Mouse (Mus musculus): ENCODE measurements around the gene Txnrd2. TPM values are rescaled to one million over a fixed set of nuclear protein-coding genes. Genes with fewer than 3 reads are reported as not detected.

The Txnrd2 gene
- polyA plus RNA-seq, 1 experiment: 21.3 TPM

DNA sequence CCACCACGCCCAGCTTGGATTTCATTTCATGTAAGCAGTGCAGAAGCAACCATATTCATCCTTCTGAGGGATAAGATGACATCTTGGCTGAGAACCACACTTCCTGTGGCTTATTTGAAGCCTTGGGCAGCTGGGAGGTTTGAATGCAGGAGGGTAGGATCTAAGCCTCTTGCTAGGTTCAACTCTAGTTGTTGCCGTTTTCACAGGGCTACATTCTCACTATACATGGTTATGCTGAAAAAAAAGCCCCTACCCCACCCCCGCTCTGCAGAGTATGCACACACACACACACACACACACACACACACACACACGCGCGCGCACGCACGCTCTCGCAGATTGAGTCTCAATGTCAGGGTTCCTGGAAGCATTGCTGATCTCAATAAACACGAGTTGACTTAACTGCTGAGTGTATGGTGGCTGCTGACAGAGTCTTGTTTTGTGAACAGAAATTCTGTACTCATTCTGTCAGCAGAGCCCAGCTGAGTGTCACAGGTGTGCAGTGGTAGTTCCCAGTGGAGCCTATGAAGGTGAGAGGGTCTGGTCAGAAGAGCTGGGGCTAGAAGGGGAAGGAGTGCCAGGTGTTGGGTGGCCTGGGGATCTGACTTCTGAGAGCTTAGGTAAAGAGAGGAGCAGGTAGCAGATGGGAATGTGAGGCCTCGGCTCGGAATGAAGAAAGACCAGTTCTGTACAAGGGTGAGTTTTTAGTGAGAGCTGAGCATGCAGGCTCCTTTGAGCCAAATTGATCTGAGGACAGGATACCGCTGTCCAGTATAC is 77.6 kb downstream of the Txnrd2 start:
- Histone ChIP-seq H3K4me3 (no peak overlapping the region), H3K36me3 (ENCODE audit: control insufficient read depth, insufficient read depth) (no peaks in the 10 kb centered on the region), H3K27me3 (ENCODE audit: control insufficient read depth, insufficient read depth, insufficient read length) (no peaks in the 10 kb centered on the region), H3K4me2 (ENCODE audit: low read depth) (no peak overlapping the region), H3ac (ENCODE audit: control insufficient read depth, insufficient read length) (no peak overlapping the region), H3K79me2 (ENCODE audit: control insufficient read depth, insufficient read depth) (peaks cover 4% of the 10 kb centered on the region)
- TF ChIP-seq REST (IDR thresholded peaks at IDR 0.05; ENCODE audit: insufficient read depth, insufficient read length) (no peak), CEBPB (IDR thresholded peaks at IDR 0.05; ENCODE audit: insufficient read depth, poor library complexity, severe bottlenecking) (no peak), MYOG (IDR thresholded peaks at IDR 0.05; ENCODE audit: control insufficient read depth in 1 of 3, insufficient read depth in 1 of 3, insufficient read length in 2 of 3, low read depth in 2 of 3) (no peak), MAX (IDR thresholded peaks at IDR 0.05; ENCODE audit: low read depth) (no peak), POLR2AphosphoS2 (IDR thresholded peaks at IDR 0.05; ENCODE audit: insufficient read length, low read depth) (no peak), TCF3 (IDR thresholded peaks at IDR 0.05; ENCODE audit: insufficient read length, low read depth) (no peak), MYOD1 (IDR thresholded peaks at IDR 0.05; ENCODE audit: control insufficient read depth in 1 of 3, insufficient read length in 2 of 3, low read depth in 2 of 3) (no peak), USF1 (IDR thresholded peaks at IDR 0.05; ENCODE audit: low read depth) (no peak), POLR2A (IDR thresholded peaks at IDR 0.05; ENCODE audit: insufficient read length, low read depth) (no peak), SRF (IDR thresholded peaks at IDR 0.05; ENCODE audit: control insufficient read depth, insufficient read length, low read depth) (no peak), E2F4 (IDR thresholded peaks at IDR 0.05; ENCODE audit: insufficient read depth) (no peak), TCF12 (IDR thresholded peaks at IDR 0.05; ENCODE audit: insufficient read depth, poor library complexity, severe bottlenecking) (no peak)

DNA sequence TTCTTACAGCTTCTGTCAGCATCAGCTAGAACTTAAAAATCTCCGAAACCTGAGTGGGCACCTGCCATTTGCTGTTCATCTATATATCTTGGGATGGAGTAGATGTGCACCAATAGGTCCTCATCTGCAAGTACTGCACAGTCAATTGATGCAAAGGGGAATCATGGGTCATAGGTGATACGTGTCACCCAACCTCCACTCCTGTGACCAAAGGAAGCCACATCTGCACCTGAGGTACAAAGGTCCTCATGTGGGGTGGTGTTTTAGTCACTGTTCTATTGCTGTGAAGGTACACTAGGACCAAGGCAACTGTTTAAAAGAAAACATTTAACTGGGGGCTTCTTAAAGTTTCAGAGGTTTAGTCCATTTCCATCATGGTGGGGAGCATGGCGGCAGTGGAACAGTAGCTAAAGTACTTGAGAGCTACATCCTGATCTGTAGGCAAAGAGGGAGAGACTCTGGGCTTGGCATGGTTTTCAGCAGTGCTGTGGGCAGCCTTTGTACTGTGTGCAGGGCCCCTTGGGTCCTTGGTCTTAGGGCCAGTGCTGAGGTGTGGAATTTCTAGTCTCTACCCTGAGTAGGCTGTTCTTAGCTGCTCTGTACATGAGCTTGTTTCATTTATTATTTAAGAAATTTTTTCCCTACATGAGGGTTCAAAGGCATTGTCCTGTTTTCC is 80.5 kb downstream of the Txnrd2 start:
- no peak overlapping the region for H3K4me2 ChIP-seq (ENCODE audit: low read depth)
- H3ac ChIP-seq (ENCODE audit: control insufficient read depth, insufficient read length): no peak overlapping the region
- H3K4me3 ChIP-seq: no peak overlapping the region
- H3K27me3 ChIP-seq (ENCODE audit: control insufficient read depth, insufficient read depth, insufficient read length): no peaks in the 10 kb centered on the region
- H3K36me3 ChIP-seq (ENCODE audit: control insufficient read depth, insufficient read depth): no peaks in the 10 kb centered on the region
- no peak for TF ChIP-seq TCF3 (IDR thresholded peaks at IDR 0.05; ENCODE audit: insufficient read length, low read depth)
- no peak for TF ChIP-seq POLR2A (IDR thresholded peaks at IDR 0.05; ENCODE audit: insufficient read length, low read depth)
- no peak for TF ChIP-seq MAX (IDR thresholded peaks at IDR 0.05; ENCODE audit: low read depth)
- TF ChIP-seq MYOG (IDR thresholded peaks at IDR 0.05; ENCODE audit: control insufficient read depth in 1 of 3, insufficient read depth in 1 of 3, insufficient read length in 2 of 3, low read depth in 2 of 3): no peak
- TF ChIP-seq TCF12 (IDR thresholded peaks at IDR 0.05; ENCODE audit: insufficient read depth, poor library complexity, severe bottlenecking): no peak
- no peak for TF ChIP-seq USF1 (IDR thresholded peaks at IDR 0.05; ENCODE audit: low read depth)
- TF ChIP-seq REST (IDR thresholded peaks at IDR 0.05; ENCODE audit: insufficient read depth, insufficient read length): no peak
- no peak for TF ChIP-seq POLR2AphosphoS2 (IDR thresholded peaks at IDR 0.05; ENCODE audit: insufficient read length, low read depth)
- no peak for TF ChIP-seq CEBPB (IDR thresholded peaks at IDR 0.05; ENCODE audit: insufficient read depth, poor library complexity, severe bottlenecking)
- TF ChIP-seq E2F4 (IDR thresholded peaks at IDR 0.05; ENCODE audit: insufficient read depth): no peak
- no peak for TF ChIP-seq MYOD1 (IDR thresholded peaks at IDR 0.05; ENCODE audit: control insufficient read depth in 1 of 3, insufficient read length in 2 of 3, low read depth in 2 of 3)
- no peak for TF ChIP-seq SRF (IDR thresholded peaks at IDR 0.05; ENCODE audit: control insufficient read depth, insufficient read length, low read depth)
- H3K79me2 ChIP-seq (ENCODE audit: control insufficient read depth, insufficient read depth): no peaks in the 10 kb centered on the region

DNA sequence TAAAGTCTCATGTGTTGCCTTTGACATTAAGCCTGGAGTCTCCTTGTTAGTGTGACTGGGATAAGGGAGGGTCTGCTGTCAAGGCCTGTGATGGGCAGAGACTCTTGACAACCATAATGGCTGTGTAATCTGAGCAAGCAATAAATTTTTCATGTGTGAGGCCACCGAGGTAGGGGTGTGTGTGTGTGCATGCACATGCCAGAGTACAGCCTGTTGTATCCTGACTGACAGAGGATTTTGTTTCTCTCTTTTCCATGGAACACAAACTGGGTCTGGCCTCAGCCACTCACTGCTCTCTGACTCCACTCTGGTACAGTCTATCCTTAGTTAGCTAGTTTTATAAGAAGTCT is 81.0 kb downstream of the Txnrd2 start:
- no peaks in the 10 kb centered on the region for H3K27me3 ChIP-seq (ENCODE audit: control insufficient read depth, insufficient read depth, insufficient read length)
- H3K4me2 ChIP-seq (ENCODE audit: low read depth): no peak overlapping the region
- H3K36me3 ChIP-seq (ENCODE audit: control insufficient read depth, insufficient read depth): no peaks in the 10 kb centered on the region
- H3K79me2 ChIP-seq (ENCODE audit: control insufficient read depth, insufficient read depth): no peaks in the 10 kb centered on the region
- H3ac ChIP-seq (ENCODE audit: control insufficient read depth, insufficient read length): no peak overlapping the region
- TF ChIP-seq MAX (IDR thresholded peaks at IDR 0.05; ENCODE audit: low read depth) (no peak), POLR2A (IDR thresholded peaks at IDR 0.05; ENCODE audit: insufficient read length, low read depth) (no peak), REST (IDR thresholded peaks at IDR 0.05; ENCODE audit: insufficient read depth, insufficient read length) (no peak), USF1 (IDR thresholded peaks at IDR 0.05; ENCODE audit: low read depth) (no peak), MYOG (IDR thresholded peaks at IDR 0.05; ENCODE audit: control insufficient read depth in 1 of 3, insufficient read depth in 1 of 3, insufficient read length in 2 of 3, low read depth in 2 of 3) (no peak), POLR2AphosphoS2 (IDR thresholded peaks at IDR 0.05; ENCODE audit: insufficient read length, low read depth) (no peak), TCF3 (IDR thresholded peaks at IDR 0.05; ENCODE audit: insufficient read length, low read depth) (no peak), SRF (IDR thresholded peaks at IDR 0.05; ENCODE audit: control insufficient read depth, insufficient read length, low read depth) (no peak), TCF12 (IDR thresholded peaks at IDR 0.05; ENCODE audit: insufficient read depth, poor library complexity, severe bottlenecking) (no peak), MYOD1 (IDR thresholded peaks at IDR 0.05; ENCODE audit: control insufficient read depth in 1 of 3, insufficient read length in 2 of 3, low read depth in 2 of 3) (no peak), CEBPB (IDR thresholded peaks at IDR 0.05; ENCODE audit: insufficient read depth, poor library complexity, severe bottlenecking) (no peak), E2F4 (IDR thresholded peaks at IDR 0.05; ENCODE audit: insufficient read depth) (no peak)
- H3K4me3 ChIP-seq: no peak overlapping the region

DNA sequence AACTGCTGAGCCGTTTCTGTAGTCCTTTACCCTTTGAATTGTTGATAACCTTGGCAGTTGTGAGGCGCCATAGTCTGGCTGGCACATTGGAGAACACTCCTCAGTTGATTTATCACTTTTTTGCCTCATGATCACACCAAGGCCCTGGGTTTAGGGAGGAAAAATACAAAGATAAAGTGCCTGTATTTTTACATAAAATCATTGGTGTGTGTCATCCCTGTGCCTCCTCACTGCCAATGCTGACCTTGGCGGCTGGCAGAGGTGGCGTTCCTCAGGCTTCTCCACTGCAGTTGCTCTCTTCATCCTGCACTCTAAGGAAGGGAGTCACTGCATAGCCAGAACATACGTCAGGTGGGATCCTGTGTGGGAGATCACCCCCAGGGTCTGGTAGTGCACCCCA is 85.6 kb downstream of the Txnrd2 start:
- H3K4me3 ChIP-seq: no peak overlapping the region
- no peaks in the 10 kb centered on the region for H3K36me3 ChIP-seq (ENCODE audit: control insufficient read depth, insufficient read depth)
- H3K4me2 ChIP-seq (ENCODE audit: low read depth): no peak overlapping the region
- TF ChIP-seq MYOG (IDR thresholded peaks at IDR 0.05; ENCODE audit: control insufficient read depth in 1 of 3, insufficient read depth in 1 of 3, insufficient read length in 2 of 3, low read depth in 2 of 3) (no peak), SRF (IDR thresholded peaks at IDR 0.05; ENCODE audit: control insufficient read depth, insufficient read length, low read depth) (no peak), POLR2A (IDR thresholded peaks at IDR 0.05; ENCODE audit: insufficient read length, low read depth) (no peak), REST (IDR thresholded peaks at IDR 0.05; ENCODE audit: insufficient read depth, insufficient read length) (no peak), TCF3 (IDR thresholded peaks at IDR 0.05; ENCODE audit: insufficient read length, low read depth) (no peak), E2F4 (IDR thresholded peaks at IDR 0.05; ENCODE audit: insufficient read depth) (no peak), MYOD1 (IDR thresholded peaks at IDR 0.05; ENCODE audit: control insufficient read depth in 1 of 3, insufficient read length in 2 of 3, low read depth in 2 of 3) (no peak), MAX (IDR thresholded peaks at IDR 0.05; ENCODE audit: low read depth) (no peak), TCF12 (IDR thresholded peaks at IDR 0.05; ENCODE audit: insufficient read depth, poor library complexity, severe bottlenecking) (no peak), USF1 (IDR thresholded peaks at IDR 0.05; ENCODE audit: low read depth) (no peak), CEBPB (IDR thresholded peaks at IDR 0.05; ENCODE audit: insufficient read depth, poor library complexity, severe bottlenecking) (no peak), POLR2AphosphoS2 (IDR thresholded peaks at IDR 0.05; ENCODE audit: insufficient read length, low read depth) (no peak)
- H3ac ChIP-seq (ENCODE audit: control insufficient read depth, insufficient read length): no peak overlapping the region
- no peaks in the 10 kb centered on the region for H3K79me2 ChIP-seq (ENCODE audit: control insufficient read depth, insufficient read depth)
- H3K27me3 ChIP-seq (ENCODE audit: control insufficient read depth, insufficient read depth, insufficient read length): no peaks in the 10 kb centered on the region

All from myocyte (in vitro differentiated cells).